Comparison of ENCODE assay signal across 27 mouse cellular contexts in genomic region chr12:58207956-58208355, GRCm38 (mm10). TPM values are rescaled to one million over a fixed set of nuclear protein-coding genes. Genes with fewer than 3 reads are reported as not detected.
DNase-seq lines count a peak whose midpoint lies in the region; ATAC-seq lines count a peak whose summit lies in the region.
"Had no signal": no experiment of that assay in that cellular context is flagged by ENCODE, and none has a peak within 500 bp of the region (broad histone marks: within the 10 kb centered on the region; RNA-seq: fewer than 3 reads in every experiment).

No protein-coding gene starts in this region.

- H3K36me3 ChIP-seq in forebrain, embryonic 13.5 days (ENCODE audit: poor library complexity, severe bottlenecking) = no peaks in the 10 kb centered on the region
- H3K36me3 ChIP-seq in forebrain, embryonic 11.5 days (ENCODE audit: control insufficient read depth, insufficient read depth, low read length) = no peaks in the 10 kb centered on the region
- H3K36me3 ChIP-seq in forebrain, embryonic 15.5 days = no peaks in the 10 kb centered on the region
- no peaks in the 10 kb centered on the region for H3K36me3 ChIP-seq in forebrain, embryonic 10.5 days (replicated peaks)
- H3K36me3 ChIP-seq in heart, embryonic 12.5 days = no peaks in the 10 kb centered on the region
- no peaks in the 10 kb centered on the region for H3K36me3 ChIP-seq in hindbrain, embryonic 16.5 days (ENCODE audit: control insufficient read depth, insufficient read depth, low read length)
- H3K36me3 ChIP-seq in hindbrain, embryonic 10.5 days = no peaks in the 10 kb centered on the region
- H3K36me3 ChIP-seq: embryonic facial prominence, embryonic 13.5 days; embryonic facial prominence, embryonic 15.5 days; G1E had no signal

- H3K27me3 ChIP-seq in forebrain, embryonic 13.5 days = peaks cover 26% of the 10 kb centered on the region
- H3K27me3 ChIP-seq in forebrain, embryonic 11.5 days (ENCODE audit: control insufficient read depth, insufficient read depth, low read length) = peaks cover 27% of the 10 kb centered on the region
- peaks cover 10% of the 10 kb centered on the region; the same call in 1 of the 2 replicates for H3K27me3 ChIP-seq in forebrain, embryonic 15.5 days
- H3K27me3 ChIP-seq in forebrain, embryonic 10.5 days (ENCODE audit: poor library complexity, severe bottlenecking) = peaks cover 40% of the 10 kb centered on the region
- H3K27me3 ChIP-seq in heart, embryonic 12.5 days (replicated peaks) = peaks cover 28% of the 10 kb centered on the region
- peaks cover 3% of the 10 kb centered on the region for H3K27me3 ChIP-seq in hindbrain, embryonic 16.5 days (replicated peaks; ENCODE audit: control insufficient read depth, insufficient read depth, low read length)
- peaks cover 34% of the 10 kb centered on the region for H3K27me3 ChIP-seq in hindbrain, embryonic 10.5 days (ENCODE audit: insufficient read depth, poor library complexity, severe bottlenecking)
- H3K27me3 ChIP-seq: CH12.LX had no signal

- H3K9me3 ChIP-seq in forebrain, embryonic 13.5 days (replicated peaks) = no peaks in the 10 kb centered on the region
- no peaks in the 10 kb centered on the region for H3K9me3 ChIP-seq in forebrain, embryonic 11.5 days (ENCODE audit: control insufficient read depth, low read length)
- H3K9me3 ChIP-seq in forebrain, embryonic 15.5 days = no peaks in the 10 kb centered on the region
- H3K9me3 ChIP-seq in forebrain, embryonic 10.5 days = no peaks in the 10 kb centered on the region
- H3K9me3 ChIP-seq in heart, embryonic 12.5 days (replicated peaks) = no peaks in the 10 kb centered on the region
- H3K9me3 ChIP-seq in hindbrain, embryonic 16.5 days (ENCODE audit: control insufficient read depth, low read length) = no peaks in the 10 kb centered on the region
- no peaks in the 10 kb centered on the region for H3K9me3 ChIP-seq in hindbrain, embryonic 10.5 days
- H3K9me3 ChIP-seq: embryonic facial prominence, embryonic 13.5 days; embryonic facial prominence, embryonic 15.5 days had no signal

- H3K27ac ChIP-seq in forebrain, embryonic 13.5 days = no peak overlapping the region
- H3K27ac ChIP-seq in forebrain, embryonic 11.5 days (ENCODE audit: low read depth, low read length) = no peak overlapping the region
- H3K27ac ChIP-seq in forebrain, embryonic 15.5 days (replicated peaks) = no peak overlapping the region
- H3K27ac ChIP-seq in forebrain, embryonic 10.5 days = no peak overlapping the region
- H3K27ac ChIP-seq in heart, embryonic 12.5 days (ENCODE audit: poor library complexity, severe bottlenecking) = no peak overlapping the region
- H3K27ac ChIP-seq in hindbrain, embryonic 16.5 days (ENCODE audit: low read depth, low read length) = no peak overlapping the region
- no peak overlapping the region for H3K27ac ChIP-seq in hindbrain, embryonic 10.5 days
- H3K27ac ChIP-seq: embryonic facial prominence, embryonic 13.5 days; embryonic facial prominence, embryonic 15.5 days had no signal

- peaks cover 16% of the 10 kb centered on the region for H3K4me1 ChIP-seq in forebrain, embryonic 13.5 days
- H3K4me1 ChIP-seq in forebrain, embryonic 11.5 days (replicated peaks; ENCODE audit: control insufficient read depth, insufficient read depth, low read length) = peaks cover 8% of the 10 kb centered on the region; the same call in 1 of the 2 replicates
- peaks cover 14% of the 10 kb centered on the region for H3K4me1 ChIP-seq in forebrain, embryonic 15.5 days
- peaks cover 18% of the 10 kb centered on the region for H3K4me1 ChIP-seq in forebrain, embryonic 10.5 days
- peaks cover 14% of the 10 kb centered on the region for H3K4me1 ChIP-seq in heart, embryonic 12.5 days (replicated peaks)
- H3K4me1 ChIP-seq in hindbrain, embryonic 16.5 days (ENCODE audit: control insufficient read depth, insufficient read depth, low read depth, low read length) = peaks cover 9% of the 10 kb centered on the region
- peaks cover 19% of the 10 kb centered on the region for H3K4me1 ChIP-seq in hindbrain, embryonic 10.5 days (replicated peaks)

- H3K9ac ChIP-seq in forebrain, embryonic 13.5 days = no peak overlapping the region
- H3K9ac ChIP-seq in forebrain, embryonic 11.5 days (ENCODE audit: low read length) = no peak overlapping the region
- no peak overlapping the region for H3K9ac ChIP-seq in forebrain, embryonic 15.5 days (replicated peaks)
- no peak overlapping the region for H3K9ac ChIP-seq in heart, embryonic 12.5 days
- H3K9ac ChIP-seq in hindbrain, embryonic 16.5 days (ENCODE audit: low read depth, low read length) = no peak overlapping the region
- H3K9ac ChIP-seq: embryonic facial prominence, embryonic 13.5 days; embryonic facial prominence, embryonic 15.5 days had no signal

- WGBS in forebrain, embryonic 13.5 days = 81% methylated on average over 1 of the region's 1 CpGs
- 87% methylated on average over 1 of the region's 1 CpGs for WGBS in forebrain, embryonic 11.5 days
- 58% methylated on average over 1 of the region's 1 CpGs for WGBS in forebrain, embryonic 15.5 days
- WGBS in forebrain, embryonic 10.5 days = 88% methylated on average over 1 of the region's 1 CpGs
- WGBS in heart, embryonic 12.5 days = 76% methylated on average over 1 of the region's 1 CpGs
- 72% methylated on average over 1 of the region's 1 CpGs for WGBS in hindbrain, embryonic 16.5 days
- 90% methylated on average over 1 of the region's 1 CpGs for WGBS in hindbrain, embryonic 10.5 days

- H3K4me3 ChIP-seq in forebrain, embryonic 13.5 days = no peak overlapping the region
- H3K4me3 ChIP-seq in forebrain, embryonic 11.5 days (ENCODE audit: low read depth, low read length) = no peak overlapping the region
- no peak overlapping the region for H3K4me3 ChIP-seq in forebrain, embryonic 15.5 days
- no peak overlapping the region for H3K4me3 ChIP-seq in forebrain, embryonic 10.5 days
- H3K4me3 ChIP-seq in heart, embryonic 12.5 days = no peak overlapping the region
- H3K4me3 ChIP-seq in hindbrain, embryonic 16.5 days (ENCODE audit: low read length) = no peak overlapping the region
- H3K4me3 ChIP-seq in hindbrain, embryonic 10.5 days = no peak overlapping the region
- H3K4me3 ChIP-seq: embryonic facial prominence, embryonic 13.5 days; embryonic facial prominence, embryonic 15.5 days; erythroblast, embryonic 14.5 days had no signal

- ATAC-seq in forebrain, embryonic 13.5 days = peak; percentile 39
- no peak for ATAC-seq in forebrain, embryonic 11.5 days (replicated peaks; ENCODE audit: low FRiP score)
- ATAC-seq in forebrain, embryonic 15.5 days (replicated peaks) = 0 out of 2 replicates have a peak, but pooled peaks have one; percentile 32
- no peak for ATAC-seq in heart, embryonic 12.5 days (ENCODE audit: insufficient number of reproducible peaks, low FRiP score)
- 0 out of 2 replicates have a peak, but pooled peaks have one; percentile 16 for ATAC-seq in hindbrain, embryonic 16.5 days
- ATAC-seq: activated CD4-positive, CD25-positive, alpha-beta regulatory T cell, adult 4 months; CD4-positive, CD25-positive, alpha-beta regulatory T cell, adult 4 months; Patski had no signal

- DNase-seq in forebrain, embryonic 11.5 days (ENCODE audit: low spot score) = no peak
- DNase-seq in forebrain, embryonic 10.5 days (ENCODE audit: extremely low spot score, low spot score) = no peak
- peak; percentile 48 for DNase-seq in heart, adult 11 months
- DNase-seq in hindbrain, embryonic 10.5 days (ENCODE audit: low spot score) = no peak
- DNase-seq: adrenal gland, adult 8-10 months; adrenal gland, postnatal 14 days; adrenal gland, postnatal 36 days; B cell, adult 2 months; cerebellum, adult 11 months; cerebellum, adult 18-20 months; cerebellum, adult 8-10 months; cerebellum, adult 9-11 months; cerebellum, postnatal 14 days; cerebellum, postnatal 36 days; embryo, embryonic 11 days had no signal

- H3K4me2 ChIP-seq in forebrain, embryonic 13.5 days = no peak overlapping the region
- H3K4me2 ChIP-seq in forebrain, embryonic 11.5 days (ENCODE audit: low read depth, low read length, severe bottlenecking) = no peak overlapping the region
- no peak overlapping the region for H3K4me2 ChIP-seq in forebrain, embryonic 15.5 days (replicated peaks)
- no peak overlapping the region for H3K4me2 ChIP-seq in heart, embryonic 12.5 days
- no peak overlapping the region for H3K4me2 ChIP-seq in hindbrain, embryonic 16.5 days (ENCODE audit: low read length)
- H3K4me2 ChIP-seq: embryonic facial prominence, embryonic 13.5 days; embryonic facial prominence, embryonic 15.5 days had no signal

RNA-seq across cellular contexts. Expression of gene Sstr1, which starts 3.6 kb away (rescaled TPM):
- 2.3 and 4.2 TPM in 2 replicates for polyA plus RNA-seq in forebrain, embryonic 13.5 days (2015; fragmentation: Nextera tagmentation; extraction: Ambion mirVana)
- not detected in 2 replicates for polyA plus RNA-seq in forebrain, embryonic 11.5 days (2014; fragmentation: Nextera tagmentation; extraction: Ambion mirVana)
- polyA plus RNA-seq in forebrain, embryonic 15.5 days (2015; fragmentation: Nextera tagmentation; extraction: Ambion mirVana) = 6.5 and 6.8 TPM in 2 replicates
- polyA plus RNA-seq in forebrain, embryonic 10.5 days (2016; fragmentation: Nextera tagmentation; extraction: Ambion mirVana) = 0.06 TPM in 1 of 2 replicates, not detected in the other
- 0.17 and 0.24 TPM in 2 replicates for polyA plus RNA-seq in heart, embryonic 12.5 days (2016; fragmentation: Nextera tagmentation; extraction: Ambion mirVana)
- 21.5 and 23.7 TPM in 2 replicates for polyA plus RNA-seq in hindbrain, embryonic 16.5 days (2015; fragmentation: Nextera tagmentation; extraction: Ambion mirVana)
- polyA plus RNA-seq in hindbrain, embryonic 10.5 days (2016; fragmentation: Nextera tagmentation; extraction: Ambion mirVana) = 0.44 and 0.54 TPM in 2 replicates
- polyA plus RNA-seq: activated CD4-positive, CD25-positive, alpha-beta regulatory T cell, adult 4 months; CD4-positive, CD25-positive, alpha-beta regulatory T cell, adult 4 months; erythroblast, embryonic 14.5 days; G1E; Patski had no signal

Comparison
In these comparisons a context has a peak if more than half of its experiments do, and no peak if none do; other contexts are left out.
1. ATAC-seq: peak in forebrain, embryonic 13.5 days (single experiment), forebrain, embryonic 15.5 days (single experiment) and hindbrain, embryonic 16.5 days (single experiment); none in forebrain, embryonic 11.5 days (single experiment) and heart, embryonic 12.5 days (single experiment).